Mouse (Mus musculus) liver, postnatal 0 days (tissue): ENCODE results near the gene Tdp1.

Experiments
- CTCF ChIP-seq: sonication (generic); IDR thresholded peaks from 2 replicates; pipeline ENCODE4 v1.5.1; 2016; ENCODE audit warnings: antibody characterized with exemption, low read depth
- EP300 ChIP-seq: IDR thresholded peaks from 2 replicates; pipeline ENCODE4 v1.6.1; 2016; ENCODE audit warnings: antibody characterized with exemption, low read depth, mild to moderate bottlenecking

- TF ChIP-seq CTCF (no peak), EP300 (no peak)
Measured at GRCm38 (mm10) chr12:99923703-99924102, 39.4 kb downstream of the Tdp1 start.
